Mouse (Mus musculus) kidney, postnatal 14 days (tissue): Measurements from ENCODE around the gene Cux1.
A peak's percentile ranks its signal among the peaks of the same experiment; 100 is the strongest.

Experiments used
- DNase-seq: peaks from one replicate; pipeline ENCODE4 v3.0.0; 2022; ENCODE audit warnings: mixed read lengths

Gene Cux1

DNA sequence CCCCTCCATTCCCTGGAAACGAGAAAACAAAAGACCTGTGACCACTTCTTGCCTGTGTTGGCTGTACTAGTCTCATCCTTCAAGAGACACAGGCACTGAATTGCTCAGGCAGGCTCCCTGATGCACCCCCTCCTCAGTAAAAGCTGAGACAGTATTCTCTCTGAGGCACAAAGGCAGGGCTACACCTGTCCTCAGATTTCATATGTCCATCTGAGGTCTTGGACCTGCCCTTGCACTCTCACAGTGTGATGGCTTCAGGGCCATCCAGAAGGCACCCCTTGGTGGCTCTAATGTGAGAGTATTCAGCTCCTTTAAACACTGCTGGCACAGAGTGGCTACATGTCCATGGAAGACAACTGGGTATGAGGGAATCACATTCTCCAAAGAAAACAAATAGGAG lies 32.1 kb downstream of the Cux1 start:
- DNase-seq: no peak

DNA sequence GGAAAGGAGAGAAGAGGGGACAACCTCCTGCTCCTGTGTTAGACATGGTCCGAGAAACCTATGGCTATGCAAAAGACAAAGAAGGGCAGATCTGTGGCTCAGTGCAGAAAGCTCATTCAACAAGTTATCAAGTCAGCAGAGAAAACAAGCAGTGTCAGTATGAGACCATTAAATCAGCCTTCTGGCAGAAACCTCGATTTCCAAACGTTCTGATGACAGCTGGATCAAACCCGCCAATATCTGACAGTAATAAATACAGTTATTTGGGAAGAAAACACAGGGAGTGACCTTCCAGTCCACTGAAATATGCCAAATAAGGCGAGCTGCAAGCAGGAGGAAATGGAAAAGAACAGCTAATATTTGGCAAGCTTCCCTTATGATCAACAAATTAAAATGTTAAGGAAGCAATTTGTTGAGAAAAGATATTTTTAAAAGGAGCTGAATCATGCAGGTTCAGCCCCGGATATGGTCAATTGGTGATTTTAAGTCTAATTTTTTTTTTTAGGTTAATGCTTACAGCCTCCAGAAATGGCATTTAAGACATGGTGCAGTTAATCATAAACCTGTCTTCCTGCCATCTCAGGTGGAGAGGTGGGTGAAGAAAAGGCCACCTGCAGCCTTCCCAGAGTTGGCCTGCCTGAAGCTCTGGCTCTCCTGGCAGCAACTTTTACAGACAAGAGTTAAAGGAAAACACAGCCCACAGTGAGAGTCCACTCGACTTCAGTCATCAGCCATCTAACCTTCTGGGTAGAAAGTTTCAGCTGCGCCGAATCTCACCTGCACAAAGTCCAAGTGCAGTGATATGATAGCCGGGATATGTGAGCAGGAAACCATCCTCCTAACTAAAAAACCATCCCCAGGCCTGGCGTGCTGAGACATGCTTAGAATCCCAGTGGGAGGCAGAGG lies 33.7 kb downstream of the Cux1 start:
- peak; percentile 71 for DNase-seq

- no peak for DNase-seq
Measured at GRCm38 (mm10) chr5:136531674-136532365, 35.5 kb downstream of the Cux1 start.

DNA sequence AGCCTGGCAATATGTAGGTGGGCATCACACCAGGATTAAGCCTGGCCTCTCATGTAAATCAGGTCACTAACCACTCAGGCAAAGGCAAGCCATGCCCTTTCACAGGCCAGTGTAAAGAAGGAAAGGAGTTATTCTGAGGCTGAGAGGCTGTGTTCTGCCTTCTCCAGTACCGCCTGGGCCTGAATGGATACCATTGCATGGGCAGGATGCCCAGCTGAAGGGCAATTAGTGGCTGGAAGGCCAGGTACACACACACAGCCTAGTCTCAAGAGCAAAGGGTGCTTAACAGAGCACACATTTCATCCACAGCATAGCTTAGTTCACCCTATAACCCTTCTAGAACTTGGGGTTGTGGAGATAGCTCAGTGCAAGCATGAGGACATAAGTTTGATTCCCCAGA lies 36.4 kb downstream of the Cux1 start:
- DNase-seq: peak; percentile 70

GRCm38 (mm10) chr5:136529165-136529564 lies 38.1 kb downstream of the Cux1 start:
- no peak for DNase-seq

DNA sequence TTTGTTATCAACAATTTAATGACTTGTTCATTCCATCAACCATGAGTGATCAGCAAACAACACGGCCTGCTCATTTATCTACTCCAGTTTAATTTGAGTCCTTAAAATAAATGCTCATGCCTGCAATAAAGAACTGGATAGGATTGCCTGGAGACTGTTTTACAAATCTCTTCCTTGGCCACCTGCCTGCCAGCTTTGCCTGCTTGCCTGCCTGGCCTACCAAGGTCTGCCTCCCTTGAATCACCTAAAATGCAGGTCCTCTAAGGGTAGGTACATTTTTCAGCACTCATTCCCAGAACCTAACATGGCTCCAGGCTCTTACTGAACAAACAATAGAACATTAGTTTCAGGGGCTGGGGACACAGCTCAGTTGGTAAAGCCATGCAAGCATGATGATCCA lies 39.4 kb downstream of the Cux1 start:
- no peak for DNase-seq

DNA sequence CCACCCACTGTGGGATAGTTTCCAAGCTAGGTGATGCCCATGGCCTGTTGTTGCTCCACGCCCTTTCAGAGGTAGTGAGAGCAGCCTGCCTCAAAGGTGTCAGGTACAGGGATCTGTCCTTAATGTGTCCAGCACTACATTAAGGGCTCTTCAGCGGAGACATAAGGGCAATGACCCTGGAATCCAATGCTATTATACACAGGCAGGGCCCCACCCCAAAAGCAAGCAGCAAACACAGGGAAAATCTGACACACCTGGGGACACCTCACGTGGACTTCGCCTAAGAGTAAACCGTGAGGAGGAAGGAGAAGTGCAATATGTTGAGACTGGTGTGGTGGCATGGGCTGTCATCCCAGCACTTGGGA lies 40.8 kb downstream of the Cux1 start:
- no peak for DNase-seq

GRCm38 (mm10) chr5:136525896-136526544 lies 41.3 kb downstream of the Cux1 start:
- no peak for DNase-seq

DNA sequence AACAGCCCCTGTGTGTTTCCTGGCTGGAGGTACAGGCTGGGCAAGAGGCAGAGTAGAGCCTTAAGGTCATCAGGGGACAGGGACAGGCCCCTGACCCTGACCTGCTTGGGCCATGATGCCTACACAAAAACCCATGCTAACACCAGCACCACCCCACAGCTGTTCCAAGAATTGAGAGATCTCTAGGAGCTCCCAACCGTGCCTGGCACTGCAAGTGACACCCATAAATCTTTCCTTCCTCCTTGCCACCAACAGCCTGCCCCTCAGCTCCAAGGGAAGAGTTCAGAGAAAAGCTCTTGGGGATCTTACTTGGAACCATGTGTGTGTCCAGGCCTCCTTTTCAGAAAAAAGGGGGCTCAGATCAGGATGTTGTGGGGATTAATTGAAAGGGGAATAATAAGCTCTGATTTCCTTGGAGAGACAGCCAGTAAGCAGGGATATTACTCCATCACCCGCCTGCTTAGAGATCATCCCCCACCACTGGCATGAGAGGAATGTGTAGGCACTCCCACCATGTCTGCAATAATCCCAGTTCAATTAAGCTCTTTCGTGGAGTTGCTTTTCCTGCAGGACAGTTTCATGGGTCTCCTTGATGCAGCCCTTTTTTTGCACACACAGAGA lies 44.3 kb downstream of the Cux1 start:
- DNase-seq: no peak

GRCm38 (mm10) chr5:136521656-136522055 lies 45.6 kb downstream of the Cux1 start:
- no peak for DNase-seq

DNA sequence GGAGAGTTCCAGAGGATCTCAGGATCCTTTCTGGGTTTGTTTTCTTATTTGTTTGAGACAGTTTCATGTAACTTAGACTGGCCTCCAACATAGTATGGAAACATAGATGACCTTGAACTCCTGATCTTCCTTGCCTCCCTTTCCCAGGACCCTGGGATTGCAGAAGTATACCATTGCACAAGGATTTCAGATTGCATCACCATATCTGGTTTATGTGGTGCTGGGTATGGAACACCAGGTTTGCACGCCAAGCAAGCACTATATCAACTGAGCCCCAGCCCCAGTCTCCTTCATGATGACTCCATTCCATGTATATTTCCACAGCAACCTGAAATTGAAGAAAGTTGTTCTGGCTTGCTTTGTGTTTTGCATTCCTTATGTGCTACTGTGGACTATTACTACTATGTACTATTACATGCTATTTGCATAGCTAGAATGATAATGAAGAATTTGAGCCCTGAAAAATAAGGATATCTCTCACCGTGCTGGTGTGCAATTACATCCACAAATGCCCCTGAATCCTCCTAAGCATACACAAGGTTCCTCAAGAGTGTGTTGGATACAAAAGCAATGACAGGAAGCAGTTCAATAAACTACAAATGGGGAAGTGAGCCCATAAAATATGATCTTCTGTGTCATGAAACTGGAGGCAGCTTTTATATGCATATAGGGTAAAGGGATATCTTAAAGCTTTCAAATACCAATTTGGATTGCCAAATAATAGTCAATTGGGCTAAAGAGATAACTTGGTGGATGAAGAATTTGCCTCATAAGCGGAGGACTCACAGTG lies 48.4 kb downstream of the Cux1 start:
- no peak for DNase-seq

DNA sequence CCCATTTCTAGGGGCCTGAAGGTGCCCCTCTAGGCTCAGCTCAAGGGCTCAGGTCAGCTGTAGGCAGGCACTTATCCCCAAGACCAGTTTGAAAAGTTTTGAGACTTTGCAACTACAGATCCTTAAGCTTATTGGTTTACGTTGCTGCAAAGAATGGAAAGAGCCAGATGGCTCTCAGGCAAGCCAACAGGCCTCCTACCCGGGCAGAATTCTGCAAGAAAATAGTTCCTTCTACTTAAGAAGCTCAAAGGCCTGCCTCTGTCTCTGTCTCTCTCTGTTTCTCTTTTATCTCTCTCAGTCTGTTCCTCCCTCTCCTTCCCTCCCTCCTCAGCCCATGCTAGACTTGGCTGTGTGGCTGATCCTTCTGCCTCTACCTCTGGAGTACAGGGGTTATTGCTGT lies 49.8 kb downstream of the Cux1 start:
- DNase-seq: no peak

DNA sequence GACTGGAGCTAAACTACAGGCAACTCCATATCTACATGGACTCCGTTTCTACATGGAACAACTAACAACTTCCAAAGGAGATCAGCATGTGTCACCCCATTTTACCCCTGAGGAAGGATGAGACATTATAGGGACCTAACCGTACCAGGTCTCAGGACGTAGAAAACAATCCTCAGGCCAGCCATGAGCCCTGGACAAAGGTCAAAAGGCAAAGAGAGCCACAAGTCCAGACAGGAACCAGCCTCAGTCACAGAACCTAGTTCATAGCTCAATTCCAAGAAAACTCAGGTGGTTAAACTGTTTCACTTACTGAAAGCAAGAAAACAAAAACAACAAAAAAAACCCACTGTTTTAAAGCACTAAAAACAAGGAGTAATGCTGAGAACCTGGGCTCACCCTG lies 50.7 kb downstream of the Cux1 start:
- no peak for DNase-seq

- peak; percentile 62 for DNase-seq
Measured at GRCm38 (mm10) chr5:136514049-136514677, 53.1 kb downstream of the Cux1 start.

DNA sequence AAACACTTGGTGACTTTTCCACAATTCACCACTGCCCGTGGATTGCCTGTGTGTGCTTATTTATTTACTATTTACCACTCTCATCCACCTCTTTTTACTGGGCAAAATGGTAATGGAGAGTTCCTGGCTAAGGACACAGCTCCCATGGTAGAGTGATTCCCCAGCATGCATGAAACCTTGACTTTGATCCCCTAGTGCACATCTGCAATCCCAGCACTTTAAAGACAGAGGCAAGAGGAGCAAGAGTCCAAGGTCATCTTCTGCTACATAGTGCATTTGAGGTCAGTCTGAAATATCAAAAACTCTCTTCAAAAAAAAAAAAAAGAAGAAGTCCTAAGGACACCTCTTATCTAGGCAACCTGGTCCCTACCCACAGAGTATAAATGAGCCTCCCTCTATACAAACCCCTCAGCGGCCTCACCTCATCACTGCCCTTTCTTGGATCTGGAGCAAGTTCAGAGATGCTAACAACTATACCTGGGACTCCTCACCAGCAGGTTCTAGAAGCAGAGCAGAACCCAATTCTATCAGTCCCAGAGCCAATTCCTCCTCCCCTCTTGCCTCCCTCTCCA lies 55.1 kb downstream of the Cux1 start:
- DNase-seq: peak; percentile 47

- no peak for DNase-seq
Measured at GRCm38 (mm10) chr5:136511378-136511777, 55.9 kb downstream of the Cux1 start.

GRCm38 (mm10) chr5:136510609-136511008 lies 56.7 kb downstream of the Cux1 start:
- no peak for DNase-seq

- peak; percentile 27 for DNase-seq
Measured at GRCm38 (mm10) chr5:136507629-136508028, 59.7 kb downstream of the Cux1 start.

DNA sequence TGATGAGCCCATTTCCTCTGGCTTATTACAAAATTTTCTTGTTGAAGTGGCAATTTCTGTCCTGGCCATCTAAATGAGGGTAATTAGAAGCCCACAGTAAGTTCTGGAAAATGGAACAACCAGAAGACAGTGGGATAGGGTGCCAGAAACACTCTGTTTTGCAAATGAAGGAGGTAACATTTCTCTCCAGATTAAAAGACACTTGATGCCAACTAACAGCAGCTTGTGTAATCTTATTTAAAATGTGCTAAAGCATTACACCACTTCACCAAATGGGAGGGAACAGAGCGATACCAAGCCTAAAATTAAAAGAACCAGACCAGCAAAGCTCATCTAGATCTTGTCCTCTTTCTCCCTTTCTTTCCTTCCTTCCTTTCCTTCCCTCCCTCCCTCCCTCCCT lies 61.0 kb downstream of the Cux1 start:
- DNase-seq: no peak

GRCm38 (mm10) chr5:136502491-136503086 lies 64.7 kb downstream of the Cux1 start:
- no peak for DNase-seq

DNA sequence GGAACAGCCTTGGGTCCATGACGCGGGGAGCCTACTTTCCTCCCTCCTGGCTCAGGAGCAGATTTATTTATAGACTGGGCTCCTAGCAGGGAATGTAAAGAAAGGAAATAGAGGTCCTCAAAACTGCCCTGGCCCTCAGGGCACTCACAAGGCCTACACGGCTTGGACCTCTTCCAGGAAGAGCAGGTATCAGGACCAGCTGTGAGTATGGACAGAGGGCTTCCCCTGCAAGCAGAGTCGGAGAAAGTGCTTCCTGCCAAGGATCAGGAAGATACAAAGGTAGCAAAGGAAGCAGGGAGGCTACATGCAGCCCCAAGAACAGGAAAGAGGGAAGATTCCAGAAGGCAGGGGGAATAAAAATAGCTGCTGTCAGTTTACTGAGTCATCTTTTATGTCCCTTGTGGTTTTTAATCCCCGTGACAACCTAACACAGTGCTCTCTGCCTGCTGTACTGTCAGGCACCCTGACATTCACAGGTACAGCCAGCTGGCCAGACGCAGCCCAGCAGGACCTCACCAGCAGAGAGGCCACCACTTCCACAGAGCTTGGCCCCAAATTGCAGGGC lies 66.9 kb downstream of the Cux1 start:
- peak; percentile 37 for DNase-seq
